Mouse (Mus musculus) embryonic facial prominence, embryonic 15.5 days (tissue): ENCODE measurements at regions not wholly inside any gene's neighbourhood (a gene's known extent, or its start where the extent isn't known, plus 50 kb on each side); places are given as distances from the start of the nearest gene placed in this dataset.

Experiments used
- ATAC-seq: fragments of 200-750 bp; cut with Nextera tagmentation; 2 replicates; pipeline ENCODE4 v1.8.0; 2017; ENCODE audit warnings: low read depth, moderate TSS enrichment; ENCODE audit not compliant: insufficient number of reproducible peaks, low FRiP score, low TSS enrichment
- H3K27ac ChIP-seq: fragments of 300-500 bp; sonication (generic); replicated peaks from 2 replicates; pipeline ENCODE4 v1.5.1; 2015; ENCODE audit warnings: mild to moderate bottlenecking, inconsistent platforms
- H3K27me3 ChIP-seq: fragments of 300-500 bp; sonication (generic); 2 replicates; pipeline ENCODE4 v1.6.1; 2015; ENCODE audit warnings: inconsistent platforms
- H3K36me3 ChIP-seq: fragments of 300-500 bp; sonication (generic); 2 replicates; pipeline ENCODE4 v1.6.1; 2015; ENCODE audit warnings: mild to moderate bottlenecking, inconsistent platforms
- H3K4me1 ChIP-seq: fragments of 300-500 bp; sonication (generic); 2 replicates; pipeline ENCODE4 v1.6.1; 2015; ENCODE audit warnings: inconsistent platforms
- H3K4me2 ChIP-seq: fragments of 300-500 bp; sonication (generic); replicated peaks from 2 replicates; pipeline ENCODE4 v1.6.1; 2015; ENCODE audit warnings: mild to moderate bottlenecking, inconsistent platforms
- H3K4me3 ChIP-seq: fragments of 300-500 bp; sonication (generic); replicated peaks from 2 replicates; pipeline ENCODE4 v1.5.1; 2015; ENCODE audit warnings: mild to moderate bottlenecking, inconsistent platforms
- H3K9ac ChIP-seq: fragments of 300-500 bp; sonication (generic); 2 replicates; pipeline ENCODE4 v1.6.1; 2015; ENCODE audit warnings: inconsistent platforms
- H3K9me3 ChIP-seq: fragments of 300-500 bp; sonication (generic); replicated peaks from 2 replicates; pipeline ENCODE4 v1.6.1; 2016; ENCODE audit warnings: inconsistent platforms
- WGBS: fragments of 180-500 bp; shearing (Covaris S2); methylation state at CpG from one replicate; pipeline ENCODE4 v1.1.7; 2015; 5-methylcytosine and 5-hydroxymethylcytosine counted together

GRCm38 (mm10) chr5:39110336-39110735, 233.7 kb upstream of the Clnk start:
- Histone ChIP-seq H3K4me2 (no peak overlapping the region), H3K27ac (no peak overlapping the region), H3K4me3 (no peak overlapping the region), H3K9ac (no peak overlapping the region), H3K27me3 (no peaks in the 10 kb centered on the region), H3K9me3 (no peaks in the 10 kb centered on the region), H3K4me1 (no peaks in the 10 kb centered on the region), H3K36me3 (no peaks in the 10 kb centered on the region)
- 75% methylated on average over 1 of the region's 1 CpGs for WGBS
- no peak for ATAC-seq

GRCm38 (mm10) chr5:39109526-39109925, 232.9 kb upstream of the Clnk start:
- no peak overlapping the region for H3K9ac ChIP-seq
- no peaks in the 10 kb centered on the region for H3K4me1 ChIP-seq
- no peaks in the 10 kb centered on the region for H3K9me3 ChIP-seq
- no peak overlapping the region for H3K27ac ChIP-seq
- no peaks in the 10 kb centered on the region for H3K36me3 ChIP-seq
- no peak overlapping the region for H3K4me2 ChIP-seq
- ATAC-seq, result no peak
- no peaks in the 10 kb centered on the region for H3K27me3 ChIP-seq
- WGBS, result 81% methylated on average over 3 of the region's 3 CpGs
- H3K4me3 ChIP-seq, result no peak overlapping the region

- Histone ChIP-seq H3K4me1 (no peaks in the 10 kb centered on the region), H3K4me2 (no peak overlapping the region), H3K36me3 (no peaks in the 10 kb centered on the region), H3K27me3 (no peaks in the 10 kb centered on the region), H3K9me3 (no peaks in the 10 kb centered on the region), H3K9ac (no peak overlapping the region), H3K27ac (no peak overlapping the region), H3K4me3 (no peak overlapping the region)
- ATAC-seq, result no peak
- 41% methylated on average over 5 of the region's 5 CpGs for WGBS
These were observed 222.5 kb upstream of the Clnk start for GRCm38 (mm10) chr5:39099113-39099512.

GRCm38 (mm10) chr5:39094875-39095274, 218.3 kb upstream of the Clnk start:
- Histone ChIP-seq H3K27me3 (no peaks in the 10 kb centered on the region), H3K4me2 (no peak overlapping the region), H3K9ac (no peak overlapping the region), H3K4me1 (no peaks in the 10 kb centered on the region), H3K9me3 (no peaks in the 10 kb centered on the region), H3K4me3 (no peak overlapping the region), H3K36me3 (no peaks in the 10 kb centered on the region), H3K27ac (no peak overlapping the region)
- no peak for ATAC-seq
- 35% methylated on average over 3 of the region's 3 CpGs for WGBS

- H3K36me3 ChIP-seq, result no peaks in the 10 kb centered on the region
- no peak for ATAC-seq
- no peaks in the 10 kb centered on the region for H3K9me3 ChIP-seq
- H3K4me1 ChIP-seq, result no peaks in the 10 kb centered on the region
- 40% methylated on average over 11 of the region's 11 CpGs for WGBS
- H3K9ac ChIP-seq, result no peak overlapping the region
- no peak overlapping the region for H3K4me2 ChIP-seq
- H3K27ac ChIP-seq, result no peak overlapping the region
- H3K27me3 ChIP-seq, result no peaks in the 10 kb centered on the region
- no peak overlapping the region for H3K4me3 ChIP-seq
These were observed 200.1 kb upstream of the Clnk start for GRCm38 (mm10) chr5:39076555-39077178.

- Histone ChIP-seq H3K36me3 (no peaks in the 10 kb centered on the region), H3K9ac (no peak overlapping the region), H3K4me3 (no peak overlapping the region), H3K27me3 (no peaks in the 10 kb centered on the region), H3K9me3 (no peaks in the 10 kb centered on the region), H3K27ac (no peak overlapping the region), H3K4me2 (no peak overlapping the region), H3K4me1 (no peaks in the 10 kb centered on the region)
- 66% methylated on average over 3 of the region's 3 CpGs for WGBS
- no peak for ATAC-seq
These were observed 193.1 kb upstream of the Clnk start for GRCm38 (mm10) chr5:39069683-39070082.

GRCm38 (mm10) chr5:39063061-39063460, 186.4 kb upstream of the Clnk start:
- Histone ChIP-seq H3K9me3 (no peaks in the 10 kb centered on the region), H3K4me1 (no peaks in the 10 kb centered on the region), H3K4me3 (no peak overlapping the region), H3K27ac (no peak overlapping the region), H3K36me3 (no peaks in the 10 kb centered on the region), H3K27me3 (no peaks in the 10 kb centered on the region), H3K9ac (no peak overlapping the region), H3K4me2 (no peak overlapping the region)
- 82% methylated on average over 3 of the region's 3 CpGs for WGBS
- ATAC-seq, result no peak

GRCm38 (mm10) chr5:39052490-39053250, 176.1 kb upstream of the Clnk start:
- H3K27me3 ChIP-seq, result no peaks in the 10 kb centered on the region
- no peaks in the 10 kb centered on the region for H3K4me1 ChIP-seq
- ATAC-seq, result no peak
- H3K36me3 ChIP-seq, result no peaks in the 10 kb centered on the region
- WGBS, result 59% methylated on average over 8 of the region's 8 CpGs
- no peak overlapping the region for H3K4me3 ChIP-seq
- no peak overlapping the region for H3K4me2 ChIP-seq
- no peak overlapping the region for H3K27ac ChIP-seq
- H3K9ac ChIP-seq, result no peak overlapping the region
- H3K9me3 ChIP-seq, result no peaks in the 10 kb centered on the region

- Histone ChIP-seq H3K4me2 (no peak overlapping the region), H3K4me3 (no peak overlapping the region), H3K27me3 (no peaks in the 10 kb centered on the region), H3K27ac (no peak overlapping the region), H3K36me3 (no peaks in the 10 kb centered on the region), H3K9ac (no peak overlapping the region), H3K9me3 (no peaks in the 10 kb centered on the region), H3K4me1 (no peaks in the 10 kb centered on the region)
- ATAC-seq, result no peak
- WGBS, result 82% methylated on average over 3 of the region's 3 CpGs
These were observed 173.9 kb upstream of the Clnk start for GRCm38 (mm10) chr5:39050512-39050911.

GRCm38 (mm10) chr5:39049141-39049540, 172.5 kb upstream of the Clnk start:
- H3K4me3 ChIP-seq, result no peak overlapping the region
- no peaks in the 10 kb centered on the region for H3K9me3 ChIP-seq
- no peak for ATAC-seq
- 62% methylated on average over 2 of the region's 2 CpGs for WGBS
- no peaks in the 10 kb centered on the region for H3K4me1 ChIP-seq
- H3K27ac ChIP-seq, result no peak overlapping the region
- H3K27me3 ChIP-seq, result no peaks in the 10 kb centered on the region
- H3K36me3 ChIP-seq, result no peaks in the 10 kb centered on the region
- H3K4me2 ChIP-seq, result no peak overlapping the region
- no peak overlapping the region for H3K9ac ChIP-seq

- no peak overlapping the region for H3K9ac ChIP-seq
- H3K9me3 ChIP-seq, result no peaks in the 10 kb centered on the region
- no peak for ATAC-seq
- no peak overlapping the region for H3K27ac ChIP-seq
- no peak overlapping the region for H3K4me3 ChIP-seq
- no peak overlapping the region for H3K4me2 ChIP-seq
- WGBS, result 82% methylated on average over 2 of the region's 2 CpGs
- H3K4me1 ChIP-seq, result no peaks in the 10 kb centered on the region
- no peaks in the 10 kb centered on the region for H3K36me3 ChIP-seq
- no peaks in the 10 kb centered on the region for H3K27me3 ChIP-seq
These were observed 163.9 kb upstream of the Clnk start for GRCm38 (mm10) chr5:39040467-39040866.

GRCm38 (mm10) chr5:39023241-39023640, 146.6 kb upstream of the Clnk start:
- no peaks in the 10 kb centered on the region for H3K4me1 ChIP-seq
- H3K9me3 ChIP-seq, result no peaks in the 10 kb centered on the region
- no peak overlapping the region for H3K4me2 ChIP-seq
- H3K4me3 ChIP-seq, result no peak overlapping the region
- H3K9ac ChIP-seq, result no peak overlapping the region
- no peak overlapping the region for H3K27ac ChIP-seq
- H3K36me3 ChIP-seq, result no peaks in the 10 kb centered on the region
- no peak for ATAC-seq
- 91% methylated on average over 4 of the region's 4 CpGs for WGBS
- H3K27me3 ChIP-seq, result no peaks in the 10 kb centered on the region
